Mouse (Mus musculus): ENCODE measurements around the gene Rint1. TPM values are rescaled to one million over a fixed set of nuclear protein-coding genes. Genes with fewer than 3 reads are reported as not detected.

The Rint1 gene
- polyA plus RNA-seq, 1 experiment from 2014 or later = 31.1 TPM

- no peak overlapping the region for H3K4me3 ChIP-seq
- H3K9me3 ChIP-seq = no peaks in the 10 kb centered on the region
- ATAC-seq (replicated peaks) = no peak
- H3K36me3 ChIP-seq (replicated peaks) = peaks cover 14% of the 10 kb centered on the region
- no peaks in the 10 kb centered on the region for H3K4me1 ChIP-seq
- no peak overlapping the region for H3K4me2 ChIP-seq
- H3K9ac ChIP-seq = no peak overlapping the region
- H3K27ac ChIP-seq = no peak overlapping the region
- H3K27me3 ChIP-seq (replicated peaks) = no peaks in the 10 kb centered on the region
These were observed 69.7 kb downstream of the Rint1 start for GRCm38 (mm10) chr5:23857189-23857588.

GRCm38 (mm10) chr5:23858001-23858400, 70.5 kb downstream of the Rint1 start:
- Histone ChIP-seq H3K4me1 (no peaks in the 10 kb centered on the region), H3K9ac (no peak overlapping the region), H3K36me3 (replicated peaks) (peaks cover 14% of the 10 kb centered on the region), H3K4me2 (no peak overlapping the region), H3K4me3 (no peak overlapping the region), H3K9me3 (no peaks in the 10 kb centered on the region), H3K27me3 (replicated peaks) (no peaks in the 10 kb centered on the region), H3K27ac (no peak overlapping the region)
- WGBS = 88% methylated on average over 3 of the region's 3 CpGs
- no peak for ATAC-seq (replicated peaks)

GRCm38 (mm10) chr5:23858643-23859042, 71.1 kb downstream of the Rint1 start:
- Histone ChIP-seq H3K4me2 (no peak overlapping the region), H3K9me3 (no peaks in the 10 kb centered on the region), H3K4me3 (no peak overlapping the region), H3K4me1 (no peaks in the 10 kb centered on the region), H3K36me3 (replicated peaks) (peaks cover 11% of the 10 kb centered on the region), H3K27me3 (replicated peaks) (no peaks in the 10 kb centered on the region), H3K27ac (no peak overlapping the region), H3K9ac (no peak overlapping the region)
- no peak for ATAC-seq (replicated peaks)
- WGBS = 84% methylated on average over 7 of the region's 7 CpGs

- no peaks in the 10 kb centered on the region for H3K4me1 ChIP-seq
- H3K9me3 ChIP-seq = no peaks in the 10 kb centered on the region
- no peaks in the 10 kb centered on the region for H3K27me3 ChIP-seq (replicated peaks)
- H3K4me3 ChIP-seq = no peak overlapping the region
- no peak for ATAC-seq (replicated peaks)
- no peak overlapping the region for H3K27ac ChIP-seq
- peaks cover 11% of the 10 kb centered on the region for H3K36me3 ChIP-seq (replicated peaks)
- 94% methylated on average over 1 of the region's 1 CpGs for WGBS
- H3K9ac ChIP-seq = no peak overlapping the region
- H3K4me2 ChIP-seq = no peak overlapping the region
These were observed 71.7 kb downstream of the Rint1 start for GRCm38 (mm10) chr5:23859087-23859718.

GRCm38 (mm10) chr5:23859896-23860295, 72.4 kb downstream of the Rint1 start:
- H3K4me2 ChIP-seq = no peak overlapping the region
- WGBS = 80% methylated on average over 5 of the region's 5 CpGs
- H3K9me3 ChIP-seq = no peaks in the 10 kb centered on the region
- no peak overlapping the region for H3K27ac ChIP-seq
- ATAC-seq (replicated peaks) = no peak
- H3K4me1 ChIP-seq = no peaks in the 10 kb centered on the region
- no peaks in the 10 kb centered on the region for H3K27me3 ChIP-seq (replicated peaks)
- H3K36me3 ChIP-seq (replicated peaks) = peaks cover 10% of the 10 kb centered on the region
- H3K4me3 ChIP-seq = no peak overlapping the region
- H3K9ac ChIP-seq = no peak overlapping the region

- Histone ChIP-seq H3K9ac (no peak overlapping the region), H3K9me3 (no peaks in the 10 kb centered on the region), H3K4me1 (no peaks in the 10 kb centered on the region), H3K27ac (no peak overlapping the region), H3K4me2 (no peak overlapping the region), H3K4me3 (no peak overlapping the region), H3K27me3 (replicated peaks) (no peaks in the 10 kb centered on the region), H3K36me3 (replicated peaks) (no peaks in the 10 kb centered on the region)
- WGBS = 91% methylated on average over 9 of the region's 9 CpGs
- ATAC-seq (replicated peaks) = no peak
These were observed 74.2 kb downstream of the Rint1 start for GRCm38 (mm10) chr5:23861721-23862120.

- Histone ChIP-seq H3K4me3 (no peak overlapping the region), H3K9me3 (no peaks in the 10 kb centered on the region), H3K27ac (no peak overlapping the region), H3K27me3 (replicated peaks) (no peaks in the 10 kb centered on the region), H3K9ac (no peak overlapping the region), H3K36me3 (replicated peaks) (no peaks in the 10 kb centered on the region), H3K4me1 (no peaks in the 10 kb centered on the region), H3K4me2 (no peak overlapping the region)
- 84% methylated on average over 5 of the region's 5 CpGs for WGBS
- no peak for ATAC-seq (replicated peaks)
These were observed 74.8 kb downstream of the Rint1 start for GRCm38 (mm10) chr5:23862291-23862690.

GRCm38 (mm10) chr5:23863166-23864053, 75.9 kb downstream of the Rint1 start:
- Histone ChIP-seq H3K9me3 (no peaks in the 10 kb centered on the region), H3K27ac (no peak overlapping the region), H3K4me2 (no peak overlapping the region), H3K27me3 (replicated peaks) (no peaks in the 10 kb centered on the region), H3K9ac (no peak overlapping the region), H3K36me3 (replicated peaks) (no peaks in the 10 kb centered on the region), H3K4me1 (no peaks in the 10 kb centered on the region), H3K4me3 (no peak overlapping the region)
- 92% methylated on average over 7 of the region's 7 CpGs for WGBS
- no peak for ATAC-seq (replicated peaks)

- WGBS = 93% methylated on average over 13 of the region's 13 CpGs
- Histone ChIP-seq H3K4me2 (no peak overlapping the region), H3K9me3 (no peaks in the 10 kb centered on the region), H3K4me1 (no peaks in the 10 kb centered on the region), H3K4me3 (no peak overlapping the region), H3K27me3 (replicated peaks) (no peaks in the 10 kb centered on the region), H3K27ac (no peak overlapping the region), H3K9ac (no peak overlapping the region), H3K36me3 (replicated peaks) (no peaks in the 10 kb centered on the region)
- no peak for ATAC-seq (replicated peaks)
These were observed 76.8 kb downstream of the Rint1 start for GRCm38 (mm10) chr5:23864054-23864965.

GRCm38 (mm10) chr5:23865941-23866340, 78.4 kb downstream of the Rint1 start:
- Histone ChIP-seq H3K4me1 (no peaks in the 10 kb centered on the region), H3K36me3 (replicated peaks) (no peaks in the 10 kb centered on the region)
- WGBS = 85% methylated on average over 5 of the region's 5 CpGs

More at GRCm38 (mm10) chr5:23865941-23866340, 78.4 kb downstream of the Rint1 start:
- no peak overlapping the region for H3K4me2 ChIP-seq
- H3K9me3 ChIP-seq = no peaks in the 10 kb centered on the region
- H3K4me3 ChIP-seq = no peak overlapping the region
- ATAC-seq (replicated peaks) = no peak
- H3K27me3 ChIP-seq (replicated peaks) = no peaks in the 10 kb centered on the region
- H3K27ac ChIP-seq = no peak overlapping the region
- H3K9ac ChIP-seq = no peak overlapping the region

Measured in midbrain, embryonic 15.5 days (tissue).